ENCODE assay signal across 32 mouse cellular contexts in the genomic region with DNA sequence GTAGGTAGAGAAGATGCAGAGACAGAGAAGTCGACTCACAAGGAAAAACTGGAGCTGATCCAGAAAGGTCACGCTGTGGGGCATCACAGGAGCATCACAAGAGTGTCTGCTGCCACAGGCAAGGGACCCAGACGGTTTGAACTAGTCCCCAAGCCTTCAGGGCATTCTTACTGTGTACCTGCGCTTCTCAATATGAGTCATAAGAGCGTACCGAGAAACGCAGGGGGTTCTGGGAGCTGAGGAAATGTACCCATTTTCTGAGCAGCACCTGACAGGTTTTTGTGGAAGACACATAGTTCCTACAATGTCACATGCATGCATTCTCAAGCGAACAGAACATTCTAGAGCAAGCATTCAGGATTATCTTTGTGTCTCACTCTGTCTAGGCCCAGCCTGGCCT.
"Had no signal": no experiment of that assay in that cellular context is flagged by ENCODE, and none has a peak within 500 bp of the region (broad histone marks: within the 10 kb centered on the region; RNA-seq: fewer than 3 reads in every experiment).

No protein-coding gene starts in this region.

- DNase-seq: left cerebral cortex, postnatal 4 days; liver; liver, embryonic 13.5 days; liver, postnatal 0 days; lung, adult 18-20 months; lung, adult 2 months; lung, embryonic 14.5 days; lung, postnatal 10 days; lung, postnatal 14 days; lung, postnatal 36 days; lung, postnatal 4 days; midbrain, embryonic 14.5 days had no signal

- ATAC-seq: liver, embryonic 12.5 days; liver, postnatal 0 days; lung, postnatal 0 days; midbrain, embryonic 13.5 days; midbrain, embryonic 15.5 days; midbrain, embryonic 16.5 days had no signal

- H3K9me3 ChIP-seq: limb, embryonic 10.5 days; limb, embryonic 12.5 days; limb, embryonic 13.5 days; limb, embryonic 15.5 days; liver, embryonic 12.5 days; liver, embryonic 13.5 days; liver, embryonic 15.5 days; lung, embryonic 15.5 days; megakaryocyte, embryonic 14.5 days; midbrain, embryonic 10.5 days; midbrain, embryonic 12.5 days; midbrain, embryonic 13.5 days; midbrain, embryonic 15.5 days; neural tube, embryonic 12.5 days had no signal

- H3K9ac ChIP-seq: limb, embryonic 12.5 days; limb, embryonic 13.5 days; limb, embryonic 15.5 days; liver, embryonic 12.5 days; liver, embryonic 13.5 days; liver, embryonic 14.5 days; liver, embryonic 15.5 days; liver, postnatal 0 days; lung, embryonic 14.5 days; lung, embryonic 15.5 days; midbrain, embryonic 12.5 days; midbrain, embryonic 13.5 days; midbrain, embryonic 15.5 days; neural tube, embryonic 12.5 days had no signal

- H3K4me3 ChIP-seq: limb, embryonic 10.5 days; limb, embryonic 12.5 days; limb, embryonic 13.5 days; limb, embryonic 15.5 days; liver, embryonic 12.5 days; liver, embryonic 13.5 days; liver, embryonic 15.5 days; lung, embryonic 15.5 days; megakaryocyte, embryonic 14.5 days; midbrain, embryonic 10.5 days; midbrain, embryonic 12.5 days; midbrain, embryonic 13.5 days; midbrain, embryonic 15.5 days; myocyte; neural tube, embryonic 12.5 days had no signal

- H3K4me1 ChIP-seq: limb, embryonic 12.5 days; limb, embryonic 13.5 days; limb, embryonic 15.5 days; liver, embryonic 12.5 days; liver, embryonic 13.5 days; liver, embryonic 15.5 days; lung, embryonic 15.5 days; midbrain, embryonic 10.5 days; midbrain, embryonic 12.5 days; midbrain, embryonic 13.5 days; midbrain, embryonic 15.5 days; neural tube, embryonic 12.5 days had no signal

- H3K27me3 ChIP-seq: limb, embryonic 12.5 days; limb, embryonic 13.5 days; limb, embryonic 15.5 days; liver, embryonic 13.5 days; liver, embryonic 15.5 days; lung, embryonic 15.5 days; midbrain, embryonic 12.5 days; midbrain, embryonic 13.5 days; midbrain, embryonic 15.5 days; neural tube, embryonic 12.5 days had no signal

- H3K4me2 ChIP-seq: limb, embryonic 12.5 days; limb, embryonic 13.5 days; limb, embryonic 15.5 days; liver, embryonic 11.5 days; liver, embryonic 12.5 days; liver, embryonic 13.5 days; liver, embryonic 15.5 days; lung, embryonic 14.5 days; lung, embryonic 15.5 days; midbrain, embryonic 11.5 days; midbrain, embryonic 12.5 days; midbrain, embryonic 13.5 days; midbrain, embryonic 15.5 days; neural tube, embryonic 12.5 days had no signal

- H3K27ac ChIP-seq: limb, embryonic 10.5 days; limb, embryonic 12.5 days; limb, embryonic 13.5 days; limb, embryonic 15.5 days; liver, embryonic 12.5 days; liver, embryonic 13.5 days; liver, embryonic 14.5 days; liver, embryonic 15.5 days; lung, embryonic 15.5 days; macrophage; midbrain, embryonic 10.5 days; midbrain, embryonic 12.5 days; midbrain, embryonic 13.5 days; midbrain, embryonic 15.5 days; neural tube, embryonic 12.5 days had no signal

- H3K36me3 ChIP-seq: limb, embryonic 10.5 days; limb, embryonic 12.5 days; limb, embryonic 13.5 days; limb, embryonic 15.5 days; liver, embryonic 12.5 days; liver, embryonic 13.5 days; liver, embryonic 15.5 days; lung, embryonic 15.5 days; midbrain, embryonic 10.5 days; midbrain, embryonic 12.5 days; midbrain, embryonic 13.5 days; midbrain, embryonic 15.5 days; neural tube, embryonic 12.5 days had no signal
